Mouse (Mus musculus) cerebellum, adult 11 months (tissue): ENCODE data around the gene Rdh5.

Experiments used
- DNase-seq: peaks from one replicate; pipeline ENCODE4 v3.0.0; 2022

Gene Rdh5

DNA sequence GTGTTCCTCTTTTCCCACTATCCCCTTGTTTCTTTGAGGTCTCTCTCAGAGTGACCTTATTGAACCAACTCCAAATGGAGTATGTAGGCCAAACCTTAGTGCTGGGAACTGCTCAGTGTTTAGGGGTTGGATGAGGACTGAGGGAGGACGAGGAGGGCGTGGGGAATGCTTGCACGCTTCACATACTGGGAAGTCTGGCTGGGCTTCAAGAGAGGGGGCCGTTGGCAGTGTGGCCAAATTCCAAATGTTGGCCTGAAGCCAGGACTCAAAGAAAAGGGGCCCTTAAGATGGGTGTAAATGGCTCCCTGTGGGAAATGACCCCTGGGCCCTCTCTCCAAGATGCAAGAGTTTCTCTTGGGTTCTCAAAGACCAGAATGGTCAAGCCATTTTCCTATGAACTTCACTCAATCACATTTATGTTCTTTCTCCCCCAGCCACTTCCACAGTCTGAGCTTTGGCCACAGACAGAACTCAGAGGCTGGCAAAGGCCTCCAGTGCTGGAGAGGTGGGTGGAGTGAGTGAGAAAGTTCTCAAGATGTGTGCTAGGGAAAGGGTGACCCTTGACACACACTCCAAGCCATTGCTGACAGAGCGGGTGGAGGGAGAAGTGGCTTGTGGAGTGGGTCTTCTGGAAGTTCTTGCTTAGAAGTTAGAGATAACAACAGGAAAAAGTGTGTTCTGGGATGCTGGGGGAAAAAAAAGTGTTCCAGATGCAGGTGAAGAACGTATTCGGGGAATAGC lies 7.1 kb upstream of the Rdh5 start:
- no peak for DNase-seq

DNA sequence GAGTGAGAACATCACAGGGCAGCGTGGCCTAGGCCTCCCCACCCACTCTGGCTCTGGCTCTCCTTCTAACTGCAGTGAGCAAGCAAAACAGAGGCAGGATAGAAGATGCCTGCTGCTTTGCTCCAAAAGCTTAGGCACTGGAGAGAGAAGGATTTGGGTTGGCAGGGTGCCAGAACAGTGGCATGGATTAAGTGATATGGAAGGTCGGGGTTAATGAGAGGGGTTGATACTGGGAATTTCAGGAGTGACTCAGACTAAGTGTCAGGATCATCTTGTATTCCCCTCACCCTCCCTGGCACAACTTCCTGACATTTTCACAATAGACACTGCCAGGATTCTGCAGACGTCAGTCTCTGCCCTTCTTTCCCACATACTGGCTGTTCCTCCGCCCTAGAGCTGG lies 5.7 kb upstream of the Rdh5 start:
- DNase-seq = no peak

DNA sequence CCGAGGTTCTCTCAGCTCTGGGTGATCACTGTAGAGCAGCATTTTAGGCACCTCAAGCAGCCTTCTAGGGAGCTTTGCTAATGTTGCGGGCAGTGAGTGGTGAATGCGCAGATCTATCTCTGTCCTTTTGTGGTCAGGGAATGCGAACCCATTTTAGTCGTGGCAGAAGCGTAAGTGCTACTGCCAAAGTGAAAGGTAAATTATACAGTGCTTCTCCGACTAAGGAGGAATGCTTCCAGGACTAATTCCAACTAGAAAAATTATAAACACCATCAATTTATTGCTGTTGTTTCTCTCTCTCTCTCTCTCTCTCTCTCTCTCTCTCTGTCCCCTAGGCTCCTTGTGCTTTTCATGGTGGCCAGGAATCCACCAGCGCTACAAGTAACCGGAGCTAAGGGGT lies 1.2 kb upstream of the Rdh5 start, which contains the start of gene Bloc1s1:
TSS of gene Bloc1s1 (minus strand) at position 101 of the 400 bp plus-strand sequence.
- no peak for DNase-seq

DNA sequence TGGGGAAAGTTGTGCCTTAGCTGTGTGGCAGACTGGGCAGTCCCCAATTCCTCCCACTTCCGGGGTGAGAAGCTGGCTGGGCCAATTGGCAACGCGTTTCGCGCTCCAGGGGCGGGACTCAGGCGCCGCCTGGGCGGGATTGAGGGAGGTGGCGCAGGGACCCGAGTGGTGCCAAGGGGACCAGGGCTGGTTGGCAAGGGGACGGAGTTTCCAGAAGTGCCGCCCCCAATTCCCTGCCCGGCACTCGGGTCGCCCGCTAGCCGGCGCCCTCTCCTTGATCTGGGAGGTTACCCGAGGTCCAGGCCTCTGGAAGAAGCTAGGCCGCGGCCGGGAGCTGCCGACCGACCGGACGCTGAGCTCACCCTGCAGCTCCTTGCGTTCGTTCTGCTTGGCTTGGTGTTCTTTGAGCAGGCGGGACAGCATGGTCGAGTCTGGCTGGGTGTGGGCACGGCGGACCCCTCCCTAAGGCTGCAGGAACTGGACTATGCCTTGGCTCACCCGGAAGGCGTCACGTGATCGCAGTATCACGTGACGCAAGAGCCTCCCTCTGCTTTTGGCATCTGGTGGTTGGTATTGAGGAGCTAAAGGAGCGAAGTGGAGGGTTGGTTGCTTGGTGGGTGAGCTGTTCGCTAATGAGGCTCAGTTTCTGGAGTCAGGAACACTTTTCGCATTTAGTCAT lies 464 bp upstream of the Rdh5 start:
- peak; percentile 95 for DNase-seq

DNA sequence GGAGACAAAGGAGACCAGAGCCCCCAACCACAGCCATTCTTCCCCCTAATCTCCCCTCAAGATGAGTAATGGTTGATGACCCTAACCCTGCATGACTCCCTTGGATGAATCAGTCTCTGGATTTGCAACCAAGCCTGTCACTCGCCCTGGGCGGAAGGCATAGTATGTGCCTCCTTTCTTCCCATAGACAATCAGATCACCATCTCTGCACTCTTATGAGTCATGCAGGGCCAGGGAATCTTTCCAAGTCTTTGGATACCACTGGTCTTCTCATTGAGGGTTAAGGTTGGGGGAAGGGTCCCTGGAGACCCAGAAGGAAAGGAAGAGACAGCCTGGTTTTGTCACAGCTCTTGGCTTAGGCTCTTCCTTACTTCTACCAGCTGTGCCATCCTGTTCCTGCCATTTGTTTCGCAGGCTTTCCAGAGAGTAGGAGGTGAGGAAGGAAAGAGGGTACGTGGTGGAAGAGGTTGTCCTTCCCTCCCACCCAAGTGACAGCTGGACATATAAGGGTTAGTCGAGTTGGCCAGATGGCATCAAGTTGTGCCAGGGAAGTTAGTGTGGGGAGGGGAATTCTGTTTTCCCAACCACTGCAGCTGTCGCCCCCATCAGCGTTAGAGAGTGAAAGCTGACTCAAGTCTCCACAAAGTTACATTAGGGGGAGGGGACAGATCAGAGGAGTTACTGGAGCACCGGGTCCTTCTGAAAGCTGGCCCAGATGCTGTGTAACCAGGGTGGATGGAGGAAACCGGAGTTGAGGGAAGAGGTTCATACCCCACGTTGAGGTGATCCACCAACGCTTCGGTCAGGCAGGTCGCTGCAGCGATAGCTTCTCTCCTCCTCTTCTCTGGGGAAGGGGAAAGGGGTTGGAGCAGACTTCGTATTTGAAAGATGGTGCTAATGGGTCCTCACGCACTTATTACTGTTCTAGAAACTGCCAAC lies 536 bp downstream of the Rdh5 start:
- DNase-seq = no peak

DNA sequence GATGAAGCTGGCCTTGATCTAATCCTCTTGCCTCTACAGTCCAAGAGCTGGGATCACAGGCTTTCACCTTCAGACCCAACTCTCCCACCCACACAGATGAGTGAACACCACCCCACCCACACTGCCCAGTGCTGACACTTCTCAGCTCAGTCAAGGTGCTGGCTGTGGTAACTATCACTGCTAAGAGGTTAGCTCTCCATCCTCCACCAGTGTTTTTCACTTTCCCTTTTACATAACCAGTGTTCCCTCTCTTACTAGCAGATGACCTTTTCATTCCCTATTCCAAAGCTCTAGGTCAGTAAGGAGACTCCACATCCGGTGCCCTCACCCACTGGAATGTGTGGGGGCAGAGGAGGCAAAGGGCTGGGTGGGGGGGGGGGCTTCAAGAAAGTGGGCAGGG lies 1.4 kb downstream of the Rdh5 start:
- no peak for DNase-seq

DNA sequence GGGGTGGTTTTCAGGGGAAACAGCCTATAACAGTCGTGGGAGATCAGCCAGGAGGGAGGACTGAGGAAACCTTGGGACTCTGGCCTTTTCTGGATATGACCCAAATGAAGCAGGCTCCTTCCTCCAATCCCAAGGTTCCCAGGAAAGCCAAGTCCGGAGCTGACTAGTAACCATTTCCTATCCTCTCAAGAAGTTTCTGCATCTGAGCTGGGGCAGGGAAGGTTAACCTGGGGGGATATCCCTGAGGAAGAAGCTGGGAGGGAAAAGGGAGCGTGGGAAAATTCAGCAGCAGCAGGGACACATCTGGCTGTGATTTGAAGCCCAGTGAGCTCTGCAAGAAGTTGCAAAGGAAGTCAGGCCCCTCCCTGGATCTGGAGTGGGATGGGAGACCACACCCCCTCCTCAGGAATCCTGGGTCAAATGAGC lies 1.9 kb downstream of the Rdh5 start:
- no peak for DNase-seq

DNA sequence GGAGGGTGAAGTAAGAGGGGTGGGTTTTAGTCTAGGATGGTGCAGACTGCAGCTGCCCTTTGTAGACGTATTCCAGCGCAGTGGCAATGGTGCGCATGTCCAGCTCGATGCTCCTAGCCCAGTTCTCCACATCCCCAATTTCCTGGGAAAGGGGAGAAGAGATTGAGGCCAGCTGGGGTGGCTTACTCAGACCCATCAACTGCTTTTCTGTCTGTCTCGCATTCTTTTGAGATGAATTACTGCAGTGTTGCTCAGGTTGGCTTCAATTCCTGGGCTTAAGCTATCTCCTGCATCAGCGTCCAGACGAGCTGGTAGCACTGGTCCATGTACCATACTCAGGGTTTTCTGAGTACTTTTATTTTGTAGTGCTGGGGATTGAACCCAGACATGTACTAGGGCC lies 2.7 kb downstream of the Rdh5 start:
- DNase-seq = no peak

DNA sequence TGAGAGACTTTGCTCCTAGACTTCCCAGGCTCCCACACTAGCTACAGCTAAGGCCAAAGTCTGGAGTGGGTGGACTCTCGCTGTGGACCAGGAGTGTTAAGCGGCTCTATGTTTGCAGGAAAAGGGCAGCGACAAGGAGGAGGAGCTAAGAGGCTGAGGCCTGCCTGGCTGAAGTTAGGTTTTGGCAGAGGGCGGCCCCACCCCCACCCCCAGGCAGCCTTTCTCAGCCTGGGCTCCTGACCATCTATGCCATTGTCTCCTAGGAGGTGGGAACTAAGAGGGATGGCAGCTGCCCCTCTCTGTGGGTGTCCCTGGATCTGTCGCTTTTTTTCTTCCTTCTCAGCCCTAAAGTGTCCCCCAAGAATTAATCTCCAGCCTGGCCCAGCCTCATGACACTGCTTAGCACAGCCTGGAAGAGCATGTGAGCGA lies 3.5 kb downstream of the Rdh5 start:
- DNase-seq = peak; percentile 50

DNA sequence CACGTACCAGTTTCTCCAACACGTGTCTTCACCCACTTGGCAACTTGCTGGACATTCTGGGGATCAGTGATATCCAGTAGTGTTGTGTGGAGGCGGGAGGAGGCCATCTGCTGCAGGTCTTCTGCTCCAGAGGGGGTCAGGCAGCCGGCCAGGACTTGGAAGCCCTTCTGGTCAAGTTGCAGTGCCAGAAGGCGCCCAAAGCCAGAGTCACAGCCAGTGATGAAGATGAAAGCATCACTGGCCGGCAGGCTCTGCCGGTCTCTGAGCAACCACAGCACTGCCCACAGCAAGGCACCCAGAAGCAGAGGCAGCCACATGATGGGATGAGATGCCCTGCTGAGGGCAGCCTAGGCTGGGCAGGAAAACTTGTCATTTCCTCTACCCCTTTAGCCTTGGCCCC lies 4.4 kb downstream of the Rdh5 start:
- peak; percentile 98 for DNase-seq

DNA sequence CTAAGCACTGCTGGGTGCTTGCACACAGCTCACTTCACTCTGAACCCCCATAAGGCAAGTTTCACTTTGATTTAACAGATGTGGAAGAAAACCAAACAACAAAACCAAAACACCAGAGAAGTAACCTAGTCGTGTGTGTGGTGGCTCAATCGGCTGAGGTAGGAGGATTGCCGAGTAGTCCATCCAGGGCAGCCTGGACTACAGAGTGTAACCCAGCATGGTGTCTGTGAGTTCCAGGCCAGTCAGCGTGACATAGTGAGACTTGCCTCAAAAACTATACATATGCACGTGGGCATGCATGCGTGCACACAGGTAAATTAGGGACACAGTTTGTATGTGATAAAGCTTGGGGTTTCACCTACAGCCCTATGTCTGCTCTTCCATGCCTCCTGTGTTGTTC lies 5.3 kb downstream of the Rdh5 start:
- DNase-seq = peak; percentile 17

DNA sequence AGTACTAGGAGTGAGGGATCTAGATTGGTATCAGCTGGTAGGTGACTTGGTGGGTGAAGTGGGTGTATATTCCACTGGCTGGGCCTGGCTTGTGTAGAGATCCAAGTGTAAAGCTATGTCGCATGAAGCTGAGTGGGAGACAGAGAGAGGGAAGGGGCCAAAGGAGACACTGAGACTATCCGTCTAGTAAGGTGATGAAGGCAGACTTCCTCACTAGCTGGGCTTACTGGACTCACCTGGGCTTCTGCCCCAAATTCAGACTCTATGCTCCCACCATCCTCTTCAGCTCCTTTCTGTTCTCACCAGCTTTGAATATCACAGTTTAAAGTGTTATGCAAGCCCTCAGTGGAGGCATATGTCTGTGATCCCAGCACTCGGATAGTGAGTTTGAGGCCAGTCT lies 6.0 kb downstream of the Rdh5 start:
- DNase-seq = no peak

DNA sequence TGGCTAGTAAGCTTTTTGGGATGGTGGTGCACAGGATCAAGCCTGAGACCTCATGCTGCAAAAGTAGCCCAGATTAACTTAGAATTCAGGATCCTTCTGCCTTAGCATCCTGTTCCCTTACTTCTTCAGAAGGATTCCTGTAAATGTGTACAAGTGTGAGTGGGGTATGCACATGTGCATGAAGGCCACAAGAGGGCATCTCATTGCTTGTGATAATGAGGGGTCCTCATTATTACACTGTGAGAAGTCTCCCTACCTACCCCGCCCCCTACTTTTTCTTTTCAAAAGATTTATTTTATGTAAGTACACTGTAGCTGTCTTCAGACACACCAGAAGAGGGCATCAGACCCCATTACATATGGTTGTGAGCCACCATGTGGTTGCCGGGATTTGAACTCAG lies 7.1 kb downstream of the Rdh5 start:
- DNase-seq = no peak

DNA sequence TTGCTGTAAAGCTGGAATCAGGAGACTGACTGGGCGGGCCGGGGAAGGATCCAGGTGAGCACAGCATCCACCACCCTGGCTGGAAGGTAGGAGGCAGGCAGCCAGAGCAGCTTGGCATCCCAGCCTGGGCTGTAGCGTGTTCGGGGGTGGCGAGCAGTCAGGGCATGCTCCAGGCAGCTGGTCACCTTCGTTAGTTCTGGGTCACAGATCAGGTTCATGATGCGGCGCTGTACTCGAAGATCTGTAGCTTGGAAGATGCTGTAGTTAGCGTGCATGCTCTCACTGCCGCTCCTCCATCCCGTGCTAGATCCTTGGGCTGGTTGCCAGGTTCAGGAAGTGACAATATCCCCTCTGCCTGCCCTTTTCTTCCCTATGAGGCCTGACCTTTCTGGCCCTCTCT lies 9.0 kb downstream of the Rdh5 start:
- DNase-seq = no peak

DNA sequence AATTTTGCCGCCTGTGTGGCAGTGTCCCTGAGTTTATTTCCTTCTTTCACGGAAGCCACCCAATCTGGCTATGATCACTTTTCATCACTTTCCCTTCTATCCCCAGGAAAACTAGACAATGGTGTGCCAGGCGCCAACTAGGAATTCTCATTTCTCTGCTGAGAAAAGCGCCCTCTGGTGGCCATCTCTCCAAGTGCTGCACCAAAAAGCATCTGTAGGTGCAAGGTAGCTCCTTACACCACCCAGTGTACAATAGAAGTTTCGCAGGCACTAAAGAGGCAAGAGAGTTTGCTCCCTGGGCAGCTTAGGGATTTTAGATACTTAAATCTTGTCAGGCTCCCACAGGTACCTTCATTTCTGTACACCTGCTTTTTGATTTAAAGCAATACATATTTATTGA lies 9.5 kb downstream of the Rdh5 start:
- DNase-seq = peak; percentile 91

DNA sequence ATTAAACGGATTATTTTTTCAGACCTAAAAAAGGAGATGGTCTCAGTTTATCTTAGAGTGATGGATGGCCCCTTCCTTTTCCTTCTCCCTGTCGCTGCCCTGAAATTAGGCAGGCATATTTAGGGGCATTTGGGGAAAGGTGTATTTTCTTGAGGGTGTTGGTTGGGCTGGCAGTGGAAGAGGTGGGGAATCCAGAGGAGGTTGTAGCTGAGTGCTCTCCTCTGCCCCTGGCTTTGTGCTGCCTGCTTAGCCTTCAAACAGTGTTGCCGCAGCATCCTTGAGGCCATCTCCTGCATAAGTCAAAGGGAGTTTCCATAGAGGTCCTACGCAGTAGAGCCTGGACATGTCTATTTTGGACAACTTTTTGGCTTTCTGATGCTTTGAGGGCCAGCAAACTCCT lies 9.9 kb downstream of the Rdh5 start:
- no peak for DNase-seq

DNA sequence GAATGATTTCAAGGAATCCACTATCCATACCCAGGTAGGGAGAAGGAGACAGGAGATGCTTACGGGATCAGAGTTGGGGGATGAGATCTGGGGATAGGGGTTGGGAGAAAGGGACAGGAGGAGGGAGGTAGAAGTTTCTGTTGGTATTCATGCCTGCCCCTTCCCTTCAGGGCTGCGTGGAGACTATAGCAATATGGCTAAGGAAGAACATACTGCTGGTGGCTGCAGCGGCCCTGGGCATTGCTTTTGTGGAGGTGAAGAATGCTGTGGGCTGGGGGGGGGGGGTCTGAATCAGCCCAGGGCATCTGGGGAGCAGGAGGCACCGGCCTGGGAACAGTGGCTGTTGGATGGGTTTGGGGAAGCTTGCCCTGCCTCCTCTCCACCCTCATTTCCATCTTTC lies 10.4 kb downstream of the Rdh5 start:
- no peak for DNase-seq

DNA sequence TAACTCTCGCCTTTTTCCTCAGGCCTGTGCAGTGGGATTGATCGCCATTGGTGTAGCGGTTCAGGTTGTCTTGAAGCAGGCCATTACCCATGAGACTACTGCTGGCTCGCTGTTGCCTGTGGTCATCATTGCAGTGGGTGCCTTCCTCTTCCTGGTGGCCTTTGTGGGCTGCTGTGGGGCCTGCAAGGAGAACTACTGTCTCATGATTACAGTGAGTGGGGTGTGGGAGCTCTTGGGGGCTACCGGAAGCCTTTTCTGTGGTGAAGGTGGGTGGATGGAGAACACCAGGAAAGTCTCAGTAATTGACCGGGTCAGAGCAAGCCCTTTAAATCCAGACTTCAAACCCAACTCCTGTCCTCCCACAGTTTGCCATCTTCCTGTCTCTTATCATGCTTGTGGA lies 11.3 kb downstream of the Rdh5 start:
- no peak for DNase-seq

DNA sequence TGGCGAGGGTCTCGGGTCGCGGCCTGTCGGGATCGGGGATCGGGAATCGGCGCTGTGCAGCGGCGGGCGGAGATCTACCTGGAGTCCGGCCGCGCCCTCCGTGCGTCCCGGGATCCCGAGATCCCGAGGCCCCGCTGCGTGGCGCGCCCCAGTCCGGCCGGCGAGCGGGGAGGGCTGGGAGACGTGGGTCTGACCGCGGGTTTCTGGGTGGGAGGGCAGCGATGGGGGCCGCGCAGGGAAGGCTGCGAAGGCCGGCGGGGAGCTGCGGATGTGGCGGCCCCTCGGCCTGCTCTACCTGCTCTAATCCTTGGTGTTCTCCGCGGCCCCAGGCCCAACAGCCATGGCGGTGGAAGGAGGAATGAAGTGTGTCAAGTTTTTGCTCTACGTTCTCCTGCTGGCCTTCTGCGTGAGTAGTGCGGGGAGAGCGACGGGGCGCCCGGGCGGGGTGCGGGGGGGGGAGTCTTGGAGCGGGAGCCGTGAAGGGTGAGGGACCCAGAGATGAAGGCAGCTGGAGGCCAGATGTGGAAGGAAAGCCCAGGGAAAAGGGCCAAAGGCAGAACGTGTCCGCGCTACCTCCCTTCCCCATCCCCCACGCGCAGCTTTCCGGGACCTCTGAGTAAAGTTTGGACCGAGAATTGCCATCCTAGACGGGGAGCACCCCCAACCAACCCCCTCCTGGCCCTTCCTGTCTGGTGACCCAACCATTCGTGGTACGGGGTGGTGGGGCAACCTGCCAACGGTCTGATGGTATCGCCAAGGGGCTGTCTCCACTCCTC lies 12.4 kb downstream of the Rdh5 start:
- DNase-seq = no peak

DNA sequence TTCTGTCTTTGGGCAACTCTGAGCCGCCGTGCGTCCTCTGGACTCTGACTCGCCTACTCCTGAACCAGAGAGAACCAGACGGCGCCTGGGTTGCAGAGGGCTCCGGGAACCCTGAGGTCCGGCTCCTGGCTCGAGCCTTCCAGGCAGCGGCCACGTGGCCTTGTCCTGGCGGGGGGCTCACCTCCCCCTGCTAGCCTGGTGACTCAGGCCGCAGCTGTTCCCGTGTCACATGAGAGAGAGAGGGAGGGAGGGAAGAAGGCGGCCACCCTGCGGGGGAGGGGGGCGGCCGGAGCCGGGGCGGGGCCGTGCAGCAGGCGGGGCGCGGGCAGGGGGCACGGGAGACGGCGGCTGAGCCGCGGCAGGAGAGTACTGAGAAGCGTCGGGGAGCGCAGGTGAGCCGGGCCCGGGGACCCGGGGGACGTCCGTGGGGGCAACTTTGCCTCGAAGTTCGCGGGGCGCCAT lies 13.1 kb downstream of the Rdh5 start:
- DNase-seq = peak; percentile 48

DNA sequence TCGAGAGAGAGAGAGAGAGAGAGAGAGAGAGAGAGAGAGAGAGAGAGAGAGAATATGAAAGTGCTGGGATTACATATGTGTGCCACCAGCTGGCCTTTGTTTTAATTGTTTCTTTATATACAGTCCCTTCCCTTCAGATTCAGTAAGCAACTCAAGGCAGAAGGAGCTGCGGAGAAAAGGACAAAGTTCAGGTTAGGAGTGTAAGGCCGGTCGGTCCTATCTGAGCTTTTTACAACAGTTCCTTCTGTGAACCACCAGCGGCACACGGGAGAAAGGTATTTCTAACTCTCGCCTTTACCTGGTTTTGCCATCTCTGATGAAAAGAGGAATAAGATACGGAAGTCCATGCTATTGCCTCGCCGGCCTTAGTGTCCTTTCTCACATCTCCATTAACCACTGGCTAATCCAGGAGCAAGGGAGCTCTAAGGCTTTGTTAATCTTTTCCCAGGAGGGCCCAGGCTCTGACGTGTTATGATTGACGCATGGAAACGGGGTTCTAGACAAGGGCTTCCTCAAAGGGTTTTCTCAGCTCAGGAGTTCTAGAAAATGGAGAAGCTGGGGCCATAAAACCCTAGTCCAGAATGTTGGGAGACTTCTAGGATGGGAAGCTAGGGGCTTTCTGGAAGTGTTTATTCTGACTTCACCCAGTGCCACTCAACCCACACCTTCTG lies 13.8 kb downstream of the Rdh5 start:
- DNase-seq = no peak

DNA sequence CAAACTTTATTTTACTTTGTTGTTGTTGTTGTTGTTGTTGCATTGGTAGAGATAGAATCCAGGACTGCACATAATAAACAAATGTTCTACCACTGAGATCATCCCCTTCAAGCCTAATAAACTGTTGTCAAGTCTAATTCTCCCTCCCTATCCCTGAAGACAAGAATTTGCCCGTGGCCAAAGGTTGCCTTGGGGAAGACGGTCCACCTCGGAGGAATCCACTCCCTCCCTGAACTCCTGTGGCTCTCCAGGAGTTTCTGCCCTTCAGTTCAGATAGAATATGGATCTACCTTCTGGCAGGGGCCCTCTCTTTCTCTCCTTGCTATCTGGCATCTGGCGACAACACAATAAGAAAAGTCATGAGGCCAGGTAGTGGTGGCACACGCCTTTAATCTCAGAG lies 17.9 kb downstream of the Rdh5 start:
- DNase-seq = no peak
